Mouse (Mus musculus) liver, embryonic 13.5 days (tissue): ENCODE data around the gene Cldn10. TPM values are rescaled to one million over a fixed set of nuclear protein-coding genes. Genes with fewer than 3 reads are reported as not detected.
A peak's percentile ranks its signal among the peaks of the same experiment; 100 is the strongest.
"Not testable (repeated sequence)": the region's sequence is repeated elsewhere in the genome, so short reads cannot be mapped to it uniquely, and the experiment has no call there.

Source experiments
- ATAC-seq: fragments of 200-750 bp; cut with Nextera tagmentation; 2 replicates; pipeline ENCODE4 v1.8.0; 2017; ENCODE audit warnings: low read depth, mild to moderate bottlenecking, moderate number of reproducible peaks, moderate library complexity
- DNase-seq: peaks from one replicate; pipeline ENCODE4 v3.0.0; 2022
- H3K27ac ChIP-seq: fragments of 300-500 bp; sonication (generic); 2 replicates; pipeline ENCODE4 v1.5.1; 2015; ENCODE audit warnings: moderate library complexity, mild to moderate bottlenecking, inconsistent platforms
- H3K27me3 ChIP-seq: fragments of 300-500 bp; sonication (generic); 2 replicates; pipeline ENCODE4 v1.6.1; 2015; ENCODE audit warnings: mild to moderate bottlenecking, inconsistent platforms
- H3K36me3 ChIP-seq: fragments of 300-500 bp; sonication (generic); 2 replicates; pipeline ENCODE4 v1.6.1; 2015; ENCODE audit warnings: mild to moderate bottlenecking, inconsistent platforms
- H3K4me1 ChIP-seq: fragments of 300-500 bp; sonication (generic); replicated peaks from 2 replicates; pipeline ENCODE4 v1.6.1; 2015; ENCODE audit warnings: inconsistent platforms
- H3K4me2 ChIP-seq: fragments of 300-500 bp; sonication (generic); 2 replicates; pipeline ENCODE4 v1.6.1; 2015; ENCODE audit warnings: inconsistent platforms, mild to moderate bottlenecking, moderate library complexity
- H3K4me3 ChIP-seq: fragments of 300-500 bp; sonication (generic); replicated peaks from 2 replicates; pipeline ENCODE4 v1.5.1; 2015; ENCODE audit warnings: mild to moderate bottlenecking, inconsistent platforms
- H3K9ac ChIP-seq: fragments of 300-500 bp; sonication (generic); 2 replicates; pipeline ENCODE4 v1.6.1; 2015; ENCODE audit warnings: mild to moderate bottlenecking, inconsistent platforms
- H3K9me3 ChIP-seq: fragments of 300-500 bp; sonication (generic); replicated peaks from 2 replicates; pipeline ENCODE4 v1.6.1; 2016; ENCODE audit warnings: inconsistent platforms
- WGBS: fragments of 180-500 bp; shearing (Covaris S2); methylation state at CpG from one replicate; pipeline ENCODE4 v1.1.7; 2015; ENCODE audit not compliant: insufficient replicate concordance; 5-methylcytosine and 5-hydroxymethylcytosine counted together
- polyA plus RNA-seq: library from polyadenylated mRNA; unstranded; fragments of >200 nt; fragmentation: Nextera tagmentation; extraction: Ambion mirVana; gene quantifications from 2 replicates; pipeline ENCODE4 v1.2.1, GENCODE M21; 2015

Gene Cldn10
- 0.20 and 0.51 TPM in 2 replicates for polyA plus RNA-seq

GRCm38 (mm10) chr14:118787621-118788020 is at the start of gene Cldn10:
Cldn10 (plus strand) TSS chr14:118787908.
- Histone ChIP-seq H3K4me2 (no peak within 1 kb of the TSS), H3K9me3 (no peaks in the 10 kb centered on the region), H3K4me3 (no peak within 1 kb of the TSS), H3K27ac (no peak within 1 kb of the TSS), H3K9ac (no peak within 1 kb of the TSS), H3K4me1 (peaks cover 36% of the 10 kb centered on the region), H3K36me3 (no peaks in the 10 kb centered on the region), H3K27me3 (no peaks in the 10 kb centered on the region)
- ATAC-seq (no peak), DNase-seq (no peak)
- 77% methylated on average over 4 of the region's 4 CpGs for WGBS

- Histone ChIP-seq H3K9ac (no peak overlapping the region), H3K9me3 (no peaks in the 10 kb centered on the region), H3K27me3 (no peaks in the 10 kb centered on the region), H3K27ac (no peak overlapping the region), H3K4me1 (no peaks in the 10 kb centered on the region; the same call in 1 of the 2 replicates), H3K4me3 (no peak overlapping the region), H3K36me3 (no peaks in the 10 kb centered on the region), H3K4me2 (no peak overlapping the region)
- no peak for DNase-seq
- no peak for ATAC-seq
These were observed 45.9 kb upstream of the Cldn10 start for GRCm38 (mm10) chr14:118741780-118742179.

GRCm38 (mm10) chr14:118742862-118743261 is 44.8 kb upstream of the Cldn10 start:
- no peaks in the 10 kb centered on the region for H3K27me3 ChIP-seq
- H3K27ac ChIP-seq: no peak overlapping the region
- H3K4me1 ChIP-seq: no peaks in the 10 kb centered on the region; the same call in 1 of the 2 replicates
- DNase-seq (no peak), ATAC-seq (no peak)
- no peak overlapping the region for H3K4me2 ChIP-seq
- H3K9ac ChIP-seq: no peak overlapping the region
- H3K36me3 ChIP-seq: no peaks in the 10 kb centered on the region
- WGBS: 44% methylated on average over 5 of the region's 5 CpGs
- H3K4me3 ChIP-seq: no peak overlapping the region
- H3K9me3 ChIP-seq: no peaks in the 10 kb centered on the region

GRCm38 (mm10) chr14:118749068-118749467 is 38.6 kb upstream of the Cldn10 start:
- Histone ChIP-seq H3K4me1 (peaks cover 35% of the 10 kb centered on the region), H3K9me3 (no peaks in the 10 kb centered on the region), H3K4me2 (no peak overlapping the region), H3K9ac (no peak overlapping the region), H3K36me3 (no peaks in the 10 kb centered on the region), H3K27ac (no peak overlapping the region), H3K27me3 (0 out of 2 replicates have a peak, but pooled peaks cover 4% of the 10 kb centered on the region), H3K4me3 (no peak overlapping the region)
- DNase-seq: no peak
- ATAC-seq: no peak
- 80% methylated on average over 2 of the region's 2 CpGs for WGBS

- Histone ChIP-seq H3K9ac (no peak overlapping the region), H3K4me2 (no peak overlapping the region), H3K27ac (peak overlapping the region; percentile 91), H3K9me3 (no peaks in the 10 kb centered on the region), H3K4me1 (peaks cover 35% of the 10 kb centered on the region), H3K36me3 (no peaks in the 10 kb centered on the region), H3K27me3 (0 out of 2 replicates have a peak, but pooled peaks cover 4% of the 10 kb centered on the region), H3K4me3 (no peak overlapping the region)
- ATAC-seq: no peak
- no peak for DNase-seq
- WGBS: 48% methylated on average over 4 of the region's 4 CpGs
These were observed 38.0 kb upstream of the Cldn10 start for GRCm38 (mm10) chr14:118749715-118750114.

GRCm38 (mm10) chr14:118750505-118751192 is 37.1 kb upstream of the Cldn10 start:
- H3K27me3 ChIP-seq: 0 out of 2 replicates have a peak, but pooled peaks cover 4% of the 10 kb centered on the region
- no peaks in the 10 kb centered on the region for H3K9me3 ChIP-seq
- H3K4me2 ChIP-seq: peak overlapping the region; percentile 45
- ATAC-seq (peak; percentile 99), DNase-seq (peak; percentile 73)
- H3K4me1 ChIP-seq: peaks cover 35% of the 10 kb centered on the region
- H3K9ac ChIP-seq: peak overlapping the region; percentile 49
- H3K4me3 ChIP-seq: no peak overlapping the region
- peak overlapping the region; percentile 91 for H3K27ac ChIP-seq
- WGBS: 43% methylated on average over 6 of the region's 6 CpGs
- H3K36me3 ChIP-seq: no peaks in the 10 kb centered on the region

GRCm38 (mm10) chr14:118751193-118751753 is 36.4 kb upstream of the Cldn10 start:
- WGBS: 69% methylated on average over 8 of the region's 8 CpGs
- no peak overlapping the region for H3K4me3 ChIP-seq
- no peak overlapping the region for H3K9ac ChIP-seq
- DNase-seq (no peak), ATAC-seq (no peak)
- peak overlapping the region; percentile 18 for H3K4me2 ChIP-seq
- peak overlapping the region; percentile 91 for H3K27ac ChIP-seq
- H3K36me3 ChIP-seq: no peaks in the 10 kb centered on the region
- peaks cover 35% of the 10 kb centered on the region for H3K4me1 ChIP-seq
- H3K27me3 ChIP-seq: 0 out of 2 replicates have a peak, but pooled peaks cover 4% of the 10 kb centered on the region
- no peaks in the 10 kb centered on the region for H3K9me3 ChIP-seq

- Histone ChIP-seq H3K9me3 (no peaks in the 10 kb centered on the region), H3K4me3 (no peak overlapping the region), H3K27ac (no peak overlapping the region), H3K36me3 (no peaks in the 10 kb centered on the region), H3K27me3 (no peaks in the 10 kb centered on the region), H3K4me2 (no peak overlapping the region), H3K4me1 (peaks cover 8% of the 10 kb centered on the region), H3K9ac (no peak overlapping the region)
- WGBS: 64% methylated on average over 4 of the region's 4 CpGs
- DNase-seq: no peak
- ATAC-seq: no peak
These were observed 31.7 kb upstream of the Cldn10 start for GRCm38 (mm10) chr14:118756015-118756414.

- 81% methylated on average over 3 of the region's 3 CpGs for WGBS
These were observed 31.1 kb upstream of the Cldn10 start for GRCm38 (mm10) chr14:118756566-118756965.

GRCm38 (mm10) chr14:118763362-118763761 is 24.3 kb upstream of the Cldn10 start:
- DNase-seq, H3K27me3 ChIP-seq, H3K9me3 ChIP-seq, ATAC-seq, H3K27ac ChIP-seq, H3K4me2 ChIP-seq, H3K4me3 ChIP-seq, H3K9ac ChIP-seq, H3K36me3 ChIP-seq: not testable (repeated sequence)
- 79% methylated on average over 13 of the region's 13 CpGs for WGBS
- peaks cover 22% of the 10 kb centered on the region for H3K4me1 ChIP-seq

More at GRCm38 (mm10) chr14:118756566-118756965, 31.1 kb upstream of the Cldn10 start:
- ATAC-seq: no peak
- Histone ChIP-seq H3K4me1 (peaks cover 3% of the 10 kb centered on the region), H3K36me3 (no peaks in the 10 kb centered on the region), H3K4me3 (no peak overlapping the region), H3K27me3 (no peaks in the 10 kb centered on the region), H3K4me2 (no peak overlapping the region), H3K9me3 (no peaks in the 10 kb centered on the region), H3K9ac (no peak overlapping the region), H3K27ac (no peak overlapping the region)
- no peak for DNase-seq

GRCm38 (mm10) chr14:118763917-118764495 is 23.7 kb upstream of the Cldn10 start:
- 74% methylated on average over 9 of the region's 9 CpGs for WGBS
- peaks cover 27% of the 10 kb centered on the region for H3K4me1 ChIP-seq
- DNase-seq (no peak), ATAC-seq (no peak)
- H3K4me2 ChIP-seq: no peak overlapping the region
- H3K9ac ChIP-seq: no peak overlapping the region
- H3K27ac ChIP-seq: no peak overlapping the region
- H3K36me3 ChIP-seq: no peaks in the 10 kb centered on the region
- no peak overlapping the region for H3K4me3 ChIP-seq
- H3K9me3 ChIP-seq: no peaks in the 10 kb centered on the region
- no peaks in the 10 kb centered on the region for H3K27me3 ChIP-seq
